Mouse (Mus musculus) liver, embryonic 13.5 days (tissue): ENCODE data around the gene Tchhl1. TPM values are rescaled to one million over a fixed set of nuclear protein-coding genes. Genes with fewer than 3 reads are reported as not detected.
"Not testable (repeated sequence)": the region's sequence is repeated elsewhere in the genome, so short reads cannot be mapped to it uniquely, and the experiment has no call there.

Source experiments
- ATAC-seq: fragments of 200-750 bp; cut with Nextera tagmentation; 2 replicates; pipeline ENCODE4 v1.8.0; 2017; ENCODE audit warnings: low read depth, mild to moderate bottlenecking, moderate number of reproducible peaks, moderate library complexity
- DNase-seq: peaks from one replicate; pipeline ENCODE4 v3.0.0; 2022
- H3K27ac ChIP-seq: fragments of 300-500 bp; sonication (generic); 2 replicates; pipeline ENCODE4 v1.5.1; 2015; ENCODE audit warnings: moderate library complexity, mild to moderate bottlenecking, inconsistent platforms
- H3K27me3 ChIP-seq: fragments of 300-500 bp; sonication (generic); 2 replicates; pipeline ENCODE4 v1.6.1; 2015; ENCODE audit warnings: mild to moderate bottlenecking, inconsistent platforms
- H3K36me3 ChIP-seq: fragments of 300-500 bp; sonication (generic); 2 replicates; pipeline ENCODE4 v1.6.1; 2015; ENCODE audit warnings: mild to moderate bottlenecking, inconsistent platforms
- H3K4me1 ChIP-seq: fragments of 300-500 bp; sonication (generic); replicated peaks from 2 replicates; pipeline ENCODE4 v1.6.1; 2015; ENCODE audit warnings: inconsistent platforms
- H3K4me2 ChIP-seq: fragments of 300-500 bp; sonication (generic); 2 replicates; pipeline ENCODE4 v1.6.1; 2015; ENCODE audit warnings: inconsistent platforms, mild to moderate bottlenecking, moderate library complexity
- H3K4me3 ChIP-seq: fragments of 300-500 bp; sonication (generic); replicated peaks from 2 replicates; pipeline ENCODE4 v1.5.1; 2015; ENCODE audit warnings: mild to moderate bottlenecking, inconsistent platforms
- H3K9ac ChIP-seq: fragments of 300-500 bp; sonication (generic); 2 replicates; pipeline ENCODE4 v1.6.1; 2015; ENCODE audit warnings: mild to moderate bottlenecking, inconsistent platforms
- H3K9me3 ChIP-seq: fragments of 300-500 bp; sonication (generic); replicated peaks from 2 replicates; pipeline ENCODE4 v1.6.1; 2016; ENCODE audit warnings: inconsistent platforms
- WGBS: fragments of 180-500 bp; shearing (Covaris S2); methylation state at CpG from one replicate; pipeline ENCODE4 v1.1.7; 2015; ENCODE audit not compliant: insufficient replicate concordance; 5-methylcytosine and 5-hydroxymethylcytosine counted together
- polyA plus RNA-seq: library from polyadenylated mRNA; unstranded; fragments of >200 nt; fragmentation: Nextera tagmentation; extraction: Ambion mirVana; gene quantifications from 2 replicates; pipeline ENCODE4 v1.2.1, GENCODE M21; 2015

Tchhl1 gene
- polyA plus RNA-seq, result not detected in 2 replicates

DNA sequence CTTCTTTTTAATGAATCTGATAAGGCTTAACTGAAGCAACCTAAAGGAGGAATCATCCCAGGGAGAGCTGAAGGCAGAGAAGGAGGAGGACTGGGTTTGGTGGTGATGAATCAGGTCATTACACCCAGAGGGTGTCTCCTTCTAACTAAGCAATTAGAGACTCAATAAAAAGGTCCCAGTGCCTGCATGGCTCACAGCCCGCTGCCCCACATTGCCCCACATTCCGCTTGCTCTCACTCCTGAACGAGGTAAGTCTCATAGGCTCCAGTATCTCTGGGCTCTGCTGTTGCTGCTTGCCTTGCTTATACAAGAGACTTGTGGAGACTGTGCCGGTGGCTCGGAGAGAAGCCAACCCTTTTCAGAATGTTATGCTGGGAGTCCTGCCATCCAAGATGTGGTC lies at the start of gene Tchhl1:
Gene Tchhl1 (plus strand): TSS at position 194 of the 400 bp plus-strand sequence.
- ATAC-seq (no peak), DNase-seq (no peak)
- H3K4me2 ChIP-seq, result no peak within 1 kb of the TSS
- no peaks in the 10 kb centered on the region for H3K36me3 ChIP-seq
- no peaks in the 10 kb centered on the region for H3K27me3 ChIP-seq
- H3K4me3 ChIP-seq, result no peak within 1 kb of the TSS
- 47% methylated on average over 5 of the region's 5 CpGs for WGBS
- H3K27ac ChIP-seq, result no peak within 1 kb of the TSS
- no peak within 1 kb of the TSS for H3K9ac ChIP-seq
- H3K4me1 ChIP-seq, result no peaks in the 10 kb centered on the region
- no peaks in the 10 kb centered on the region for H3K9me3 ChIP-seq

DNA sequence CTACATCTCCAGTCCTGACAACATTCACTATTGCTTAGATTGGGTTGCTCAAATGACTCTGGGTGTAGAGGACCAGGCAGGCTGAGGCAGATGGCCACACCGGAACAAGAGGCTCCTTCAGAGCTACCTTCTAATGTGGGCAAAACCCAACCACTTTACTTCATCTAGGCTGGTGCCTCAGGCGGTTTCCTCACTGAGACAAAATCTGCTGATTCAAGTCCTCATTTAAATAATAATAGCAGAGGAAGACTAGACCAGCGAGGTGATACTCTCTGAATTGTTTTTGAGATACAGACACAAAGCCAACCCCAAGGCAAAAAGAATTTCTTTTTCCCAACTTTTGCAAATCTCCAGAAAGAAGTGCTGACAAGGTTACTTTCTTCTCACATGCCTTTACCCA lies 36.9 kb upstream of the Tchhl1 start:
- Histone ChIP-seq H3K27ac (no peak overlapping the region), H3K9ac (no peak overlapping the region), H3K27me3 (no peaks in the 10 kb centered on the region), H3K36me3 (no peaks in the 10 kb centered on the region), H3K4me3 (no peak overlapping the region), H3K4me1 (no peaks in the 10 kb centered on the region), H3K9me3 (no peaks in the 10 kb centered on the region), H3K4me2 (no peak overlapping the region)
- DNase-seq (no peak), ATAC-seq (no peak)
- WGBS, result 45% methylated on average over 3 of the region's 3 CpGs

DNA sequence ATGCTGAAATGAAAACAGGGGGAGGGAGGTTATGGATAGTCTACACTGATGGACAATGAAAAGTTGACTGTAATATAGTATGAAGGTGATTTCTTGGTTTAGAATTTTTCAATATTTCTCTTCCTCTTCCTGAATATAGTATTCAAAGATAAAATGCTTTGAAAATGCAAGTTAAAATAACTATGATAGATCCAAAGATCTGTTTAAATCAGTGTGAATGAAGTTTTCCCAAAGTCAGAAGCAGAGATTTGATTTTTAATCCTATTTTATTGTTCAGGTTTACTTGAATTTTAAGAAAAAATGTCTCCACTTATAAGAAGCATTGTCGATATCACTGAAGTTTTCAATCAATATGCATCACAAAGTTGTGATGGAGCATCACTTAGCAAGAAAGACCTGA lies 26.5 kb upstream of the Tchhl1 start, which contains the start of gene Tchh:
Gene Tchh (plus strand): TSS at position 301 of the 400 bp plus-strand sequence.
- Histone ChIP-seq H3K9ac (no peak within 1 kb of the TSS), H3K27me3 (peaks cover 60% of the 10 kb centered on the region), H3K4me2 (no peak within 1 kb of the TSS), H3K9me3 (no peaks in the 10 kb centered on the region), H3K36me3 (no peaks in the 10 kb centered on the region), H3K4me3 (0 out of 2 replicates have a peak within 1 kb of the TSS, but pooled peaks have one; percentile 52), H3K4me1 (peaks cover 5% of the 10 kb centered on the region; the same call in 1 of the 2 replicates), H3K27ac (no peak within 1 kb of the TSS)
- DNase-seq (no peak), ATAC-seq (no peak)
- 61% methylated on average over 1 of the region's 1 CpGs for WGBS

DNA sequence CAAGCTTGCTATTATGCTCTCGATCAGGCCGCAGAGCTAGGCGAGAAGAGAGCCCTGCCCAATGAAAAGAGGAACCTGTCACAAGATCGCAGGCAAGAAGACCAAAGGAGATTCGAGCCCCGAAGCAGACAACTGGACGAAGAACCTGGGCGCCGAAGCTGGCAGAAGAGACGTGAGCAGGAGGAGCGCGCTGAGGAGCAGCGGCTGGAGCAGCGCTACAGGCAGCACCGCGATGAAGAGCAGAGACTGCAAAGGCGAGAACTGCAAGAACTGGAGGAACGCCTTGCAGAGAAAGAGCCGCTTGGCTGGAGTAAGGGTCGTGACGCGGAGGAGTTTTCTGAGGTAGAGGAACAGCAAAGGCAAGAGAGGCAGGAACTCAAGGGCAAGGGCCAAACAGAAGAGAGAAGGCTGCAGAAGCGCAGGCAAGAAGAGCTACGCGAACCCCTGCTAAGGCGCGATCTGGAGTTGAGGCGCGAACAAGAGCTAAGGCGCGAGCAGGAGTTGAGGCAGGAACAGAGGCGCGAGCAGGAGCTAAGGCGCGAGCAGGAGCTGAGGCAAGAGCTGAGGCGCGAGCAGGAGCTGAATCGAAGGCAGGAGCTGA lies 25.0 kb upstream of the Tchhl1 start:
- ATAC-seq (no peak), DNase-seq (no peak)
- H3K27ac ChIP-seq, result no peak overlapping the region
- H3K36me3 ChIP-seq, result no peaks in the 10 kb centered on the region
- H3K4me3 ChIP-seq, result peak overlapping the region; percentile 52
- under 1% methylated on average over 38 of the region's 38 CpGs for WGBS
- H3K9ac ChIP-seq, result no peak overlapping the region
- peaks cover 5% of the 10 kb centered on the region; the same call in 1 of the 2 replicates for H3K4me1 ChIP-seq
- no peaks in the 10 kb centered on the region for H3K9me3 ChIP-seq
- H3K4me2 ChIP-seq, result peak overlapping the region; percentile 66
- H3K27me3 ChIP-seq, result peaks cover 70% of the 10 kb centered on the region

DNA sequence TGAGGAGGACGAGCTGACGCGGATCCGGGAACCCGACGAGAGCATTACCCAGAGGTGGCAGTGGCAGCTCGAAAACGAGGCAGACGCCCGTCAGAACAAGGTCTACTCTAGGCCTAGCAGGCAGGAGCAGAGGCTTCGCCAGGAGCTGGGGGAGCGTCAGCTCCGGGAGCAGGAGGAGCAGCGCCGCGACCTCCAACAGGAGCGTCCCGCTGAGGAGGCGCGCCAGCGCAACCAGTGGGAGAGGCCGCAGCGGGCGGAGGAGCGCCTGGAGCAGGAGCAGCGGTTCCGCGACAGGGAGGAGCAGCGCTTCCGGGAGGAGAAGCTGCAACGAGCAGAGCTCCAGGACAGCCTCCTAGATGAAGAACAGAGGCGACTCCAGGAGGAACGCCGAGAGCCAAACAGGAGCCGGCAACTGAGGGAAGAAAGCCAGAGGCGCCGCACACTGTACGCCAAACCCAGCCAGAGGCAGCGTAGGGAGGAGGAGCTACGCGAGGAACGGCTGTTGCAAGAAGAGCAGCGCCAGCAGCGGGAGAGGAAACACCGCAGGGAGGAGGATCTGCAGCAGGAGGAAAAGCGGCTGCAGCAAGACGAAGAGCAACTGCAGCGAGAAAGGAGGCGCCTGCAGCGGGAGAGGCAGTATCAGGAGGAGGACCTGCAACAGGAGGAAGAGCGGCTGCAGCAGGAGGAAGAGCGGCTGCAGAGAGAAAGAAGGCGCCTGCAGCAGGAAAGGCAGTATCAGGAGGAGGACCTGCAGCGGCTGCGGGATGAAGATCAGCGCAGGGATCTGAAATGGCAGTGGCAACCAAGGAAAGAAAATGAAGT lies 24.0 kb upstream of the Tchhl1 start:
- ATAC-seq (peak; percentile 36; the same call in 1 of the 2 replicates), DNase-seq (no peak)
- Histone ChIP-seq H3K36me3 (no peaks in the 10 kb centered on the region), H3K27me3 (peaks cover 71% of the 10 kb centered on the region), H3K9ac (no peak overlapping the region; the same call in 1 of the 2 replicates), H3K4me2 (peak overlapping the region; percentile 66), H3K4me1 (peaks cover 5% of the 10 kb centered on the region; the same call in 1 of the 2 replicates), H3K27ac (no peak overlapping the region), H3K4me3 (peak overlapping the region; percentile 52), H3K9me3 (no peaks in the 10 kb centered on the region)
- WGBS, result under 1% methylated on average over 56 of the region's 56 CpGs

DNA sequence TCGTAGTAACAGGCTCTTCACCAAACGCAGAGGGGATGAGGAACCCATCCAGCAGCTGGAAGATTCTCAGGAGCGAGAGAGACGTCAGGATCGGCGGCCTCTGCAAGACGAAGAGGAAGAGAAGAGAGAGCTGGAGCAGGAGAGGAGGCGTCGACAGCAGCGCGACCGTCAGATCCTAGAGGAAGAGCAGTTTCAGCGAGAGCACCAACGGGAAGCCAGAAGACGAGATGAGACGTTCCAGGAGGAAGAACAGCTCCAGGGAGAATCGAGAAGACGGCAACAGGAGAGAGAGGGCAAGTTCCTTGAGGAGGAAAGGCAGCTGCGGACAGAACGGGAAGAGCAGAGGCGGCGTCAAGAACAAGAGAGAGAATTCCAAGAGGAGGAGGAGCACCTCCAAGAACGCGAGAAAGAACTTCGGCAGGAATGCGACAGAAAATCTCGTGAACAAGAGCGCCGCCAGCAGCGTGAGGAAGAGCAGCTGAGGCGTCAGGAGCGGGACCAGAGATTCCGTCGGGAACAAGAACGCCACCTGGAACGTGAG lies 23.3 kb upstream of the Tchhl1 start:
- Histone ChIP-seq H3K27ac (no peak overlapping the region), H3K9ac (no peak overlapping the region), H3K4me1 (peaks cover 5% of the 10 kb centered on the region; the same call in 1 of the 2 replicates), H3K4me3 (peak overlapping the region; percentile 52), H3K4me2 (peak overlapping the region; percentile 66), H3K9me3 (no peaks in the 10 kb centered on the region), H3K27me3 (peaks cover 78% of the 10 kb centered on the region), H3K36me3 (no peaks in the 10 kb centered on the region)
- DNase-seq (no peak), ATAC-seq (no peak)
- 2% methylated on average over 36 of the region's 36 CpGs for WGBS

DNA sequence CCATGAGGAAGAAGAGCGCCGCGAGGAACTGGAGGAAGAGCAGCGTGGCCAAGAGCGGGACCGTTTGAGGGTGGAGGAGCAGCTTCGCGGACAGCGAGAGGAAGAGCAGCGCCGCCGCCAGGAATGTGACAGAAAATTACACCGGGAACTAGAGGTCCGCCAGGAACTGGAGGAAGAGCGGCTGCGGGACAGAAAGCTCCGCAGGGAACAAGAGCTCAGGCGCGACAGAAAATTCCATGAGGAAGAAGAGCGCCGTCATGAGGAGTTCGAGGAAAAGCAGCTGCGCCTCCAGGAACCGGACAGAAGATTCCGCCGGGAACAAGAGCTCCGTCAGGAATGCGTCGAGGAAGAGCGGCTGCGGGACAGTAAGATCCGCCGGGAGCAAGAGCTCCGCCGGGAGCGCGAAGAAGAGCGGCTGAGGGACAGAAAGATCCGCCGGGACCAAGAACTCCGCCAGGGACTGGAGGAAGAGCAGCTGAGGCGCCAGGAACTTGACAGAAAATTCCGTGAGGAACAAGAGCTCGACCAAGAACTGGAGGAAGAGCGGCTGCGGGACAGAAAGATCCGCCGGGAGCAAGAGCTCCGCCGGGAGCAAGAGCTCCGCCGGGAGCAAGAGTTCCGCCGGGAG lies 22.3 kb upstream of the Tchhl1 start:
- Histone ChIP-seq H3K4me3 (peak overlapping the region; percentile 46), H3K27me3 (peaks cover 70% of the 10 kb centered on the region), H3K9me3 (no peaks in the 10 kb centered on the region), H3K27ac (no peak overlapping the region), H3K36me3 (no peaks in the 10 kb centered on the region), H3K9ac (no peak overlapping the region), H3K4me1 (peaks cover 5% of the 10 kb centered on the region; the same call in 1 of the 2 replicates), H3K4me2 (peak overlapping the region; percentile 66)
- WGBS, result 1% methylated on average over 54 of the region's 54 CpGs
- DNase-seq (no peak), ATAC-seq (no peak)

DNA sequence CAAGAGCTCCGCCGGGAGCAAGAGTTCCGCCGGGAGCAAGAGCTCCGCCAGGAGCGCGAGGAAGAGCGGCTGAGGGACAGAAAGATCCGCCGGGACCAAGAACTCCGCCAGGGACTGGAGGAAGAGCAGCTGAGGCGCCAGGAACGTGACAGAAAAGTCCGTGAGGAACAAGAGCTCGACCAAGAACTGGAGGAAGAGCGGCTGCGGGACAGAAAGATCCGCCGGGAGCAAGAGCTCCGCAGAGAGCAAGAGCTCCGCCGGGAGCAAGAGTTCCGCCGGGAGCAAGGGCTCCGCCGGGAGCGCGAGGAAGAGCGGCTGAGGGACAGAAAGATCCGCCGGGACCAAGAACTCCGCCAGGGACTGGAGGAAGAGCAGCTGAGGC lies 21.8 kb upstream of the Tchhl1 start:
- H3K9ac ChIP-seq, DNase-seq, H3K27ac ChIP-seq, H3K9me3 ChIP-seq, ATAC-seq, H3K4me1 ChIP-seq, H3K36me3 ChIP-seq: not testable (repeated sequence)
- peak overlapping the region; percentile 66 for H3K4me2 ChIP-seq
- peak overlapping the region; percentile 46 for H3K4me3 ChIP-seq
- 2% methylated on average over 32 of the region's 32 CpGs for WGBS
- H3K27me3 ChIP-seq, result peaks cover 67% of the 10 kb centered on the region

DNA sequence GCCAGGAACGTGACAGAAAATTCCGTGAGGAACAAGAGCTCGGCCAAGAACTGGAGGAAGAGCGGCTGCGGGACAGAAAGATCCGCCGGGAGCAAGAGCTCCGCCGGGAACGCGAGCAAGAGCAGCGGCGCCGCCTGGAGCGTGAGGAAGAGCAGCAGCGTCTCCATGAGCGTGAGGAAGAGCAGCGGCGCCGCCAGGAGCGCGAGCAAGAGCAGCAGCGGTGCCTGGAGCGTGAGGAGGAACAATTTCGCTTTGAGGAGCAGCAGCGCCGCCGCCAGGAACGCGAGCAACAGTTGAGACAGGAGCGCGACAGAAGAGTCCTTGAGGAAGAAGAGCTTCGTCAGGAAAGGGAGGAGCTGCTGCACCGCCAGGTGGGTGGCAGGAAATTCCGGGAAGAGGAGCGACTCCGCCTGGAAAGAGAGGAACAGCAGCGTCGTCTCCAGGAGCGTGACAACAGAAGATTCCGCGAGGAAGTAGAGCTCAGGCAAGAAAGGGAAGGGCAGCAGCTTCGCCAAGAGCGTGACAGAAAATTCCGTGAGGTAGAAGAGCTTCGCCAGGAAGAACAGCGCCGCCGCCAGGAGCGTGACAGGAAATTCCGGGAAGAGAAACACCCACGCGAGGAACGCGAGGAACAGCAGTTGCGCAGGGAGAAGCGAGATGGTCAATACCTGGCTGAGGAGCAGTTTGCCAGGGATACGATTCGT lies 21.3 kb upstream of the Tchhl1 start:
- ATAC-seq (no peak), DNase-seq (no peak)
- H3K4me1 ChIP-seq, result peaks cover 5% of the 10 kb centered on the region; the same call in 1 of the 2 replicates
- no peak overlapping the region for H3K9ac ChIP-seq
- peak overlapping the region; percentile 66 for H3K4me2 ChIP-seq
- WGBS, result under 1% methylated on average over 59 of the region's 59 CpGs
- H3K4me3 ChIP-seq, result peak overlapping the region; percentile 46
- H3K27me3 ChIP-seq, result peaks cover 65% of the 10 kb centered on the region
- H3K9me3 ChIP-seq, result no peaks in the 10 kb centered on the region
- no peak overlapping the region for H3K27ac ChIP-seq
- H3K36me3 ChIP-seq, result no peaks in the 10 kb centered on the region

DNA sequence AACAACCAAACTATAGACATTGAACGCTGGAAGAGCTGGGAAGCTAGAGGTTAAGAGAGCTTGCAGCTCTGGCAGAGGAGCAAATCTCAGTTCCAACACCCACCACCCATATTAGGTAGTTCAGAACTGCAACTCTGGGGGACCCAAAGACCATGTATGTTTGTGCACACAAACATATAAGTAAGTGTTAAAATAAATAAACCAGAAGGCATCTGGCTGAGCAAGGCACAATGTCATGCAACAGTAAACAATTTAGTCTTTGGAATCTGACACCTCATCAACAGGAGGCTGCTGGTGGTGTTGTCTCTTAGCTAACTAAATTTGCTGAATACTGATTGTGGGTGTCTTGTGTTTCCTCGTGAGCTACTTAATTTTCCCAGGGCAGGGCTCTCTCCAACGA lies 2.0 kb upstream of the Tchhl1 start:
- H3K4me2 ChIP-seq, result no peak overlapping the region
- H3K9ac ChIP-seq, result no peak overlapping the region
- no peaks in the 10 kb centered on the region for H3K9me3 ChIP-seq
- no peaks in the 10 kb centered on the region for H3K4me1 ChIP-seq
- H3K27me3 ChIP-seq, result no peaks in the 10 kb centered on the region
- WGBS, result 40% methylated on average over 3 of the region's 3 CpGs
- no peak overlapping the region for H3K4me3 ChIP-seq
- ATAC-seq, result no peak
- H3K36me3 ChIP-seq, result no peaks in the 10 kb centered on the region
- no peak overlapping the region for H3K27ac ChIP-seq
- DNase-seq, result no peak
